Mouse (Mus musculus) hindbrain, postnatal 0 days (tissue): Measurements from ENCODE around the gene Ruvbl2. TPM values are rescaled to one million over a fixed set of nuclear protein-coding genes. Genes with fewer than 3 reads are reported as not detected.

Experiments used
- ATAC-seq: fragments of 200-750 bp; cut with Nextera tagmentation; 2 replicates; pipeline ENCODE4 v1.8.0; 2017; ENCODE audit warnings: mild to moderate bottlenecking, moderate TSS enrichment, moderate library complexity
- DNase-seq: peaks from one replicate; pipeline ENCODE4 v3.0.0-alpha.2; 2015; ENCODE audit warnings: low spot score
- H3K27ac ChIP-seq: fragments of 300-500 bp; sonication (generic); 2 replicates; pipeline ENCODE4 v1.5.1; 2014; ENCODE audit warnings: mild to moderate bottlenecking
- H3K27me3 ChIP-seq: fragments of 300-500 bp; sonication (generic); 2 replicates; pipeline ENCODE4 v1.6.1; 2014; ENCODE audit warnings: low read length, mixed read lengths; ENCODE audit not compliant: insufficient read depth
- H3K36me3 ChIP-seq: fragments of 300-500 bp; sonication (generic); 2 replicates; pipeline ENCODE4 v1.6.1; 2014; ENCODE audit warnings: low read length, mixed read lengths; ENCODE audit not compliant: insufficient read depth
- H3K4me1 ChIP-seq: fragments of 300-500 bp; sonication (generic); 2 replicates; pipeline ENCODE4 v1.6.1; 2014; ENCODE audit warnings: antibody characterized with exemption, low read length, mixed read lengths; ENCODE audit not compliant: insufficient read depth
- H3K4me2 ChIP-seq: fragments of 300-500 bp; sonication (generic); 2 replicates; pipeline ENCODE4 v1.6.1; 2014; ENCODE audit warnings: low read depth, mild to moderate bottlenecking, low read length, moderate library complexity, mixed read lengths
- H3K4me3 ChIP-seq: fragments of 300-500 bp; sonication (generic); 2 replicates; pipeline ENCODE4 v1.5.1; 2014; ENCODE audit warnings: low read length
- H3K9ac ChIP-seq: fragments of 300-500 bp; sonication (generic); replicated peaks from 2 replicates; pipeline ENCODE4 v1.6.1; 2014; ENCODE audit warnings: mild to moderate bottlenecking, low read length, moderate library complexity, mixed read lengths
- H3K9me3 ChIP-seq: fragments of 300-500 bp; sonication (generic); 2 replicates; pipeline ENCODE4 v1.6.1; 2016; ENCODE audit warnings: low read length, mixed read lengths
- CTCF ChIP-seq: IDR thresholded peaks from 2 replicates; pipeline ENCODE4 v1.5.1; 2016; ENCODE audit warnings: antibody characterized with exemption, control low read depth, low read depth
- WGBS: fragments of 180-500 bp; shearing (Covaris S2); extraction: QIAGEN DNeasy Blood & Tissue Kit; methylation state at CpG from one replicate; pipeline ENCODE4 v1.1.7; 2014; 5-methylcytosine and 5-hydroxymethylcytosine counted together
- polyA plus RNA-seq: library from polyadenylated mRNA; unstranded; fragments of >200 nt; fragmentation: Nextera tagmentation; extraction: Ambion mirVana; gene quantifications from 2 replicates; pipeline ENCODE4 v1.2.1, GENCODE M21; 2015
- total RNA-seq: library from RNA; depleted of rRNA; stranded (reverse); fragments of >200 nt; gene quantifications from 2 replicates; pipeline ENCODE4 v1.2.3, GENCODE M21; 2014

The Ruvbl2 gene
- total and polyA plus RNA-seq, 2 experiments from 2014 or later = 82.9 to 147 TPM

DNA sequence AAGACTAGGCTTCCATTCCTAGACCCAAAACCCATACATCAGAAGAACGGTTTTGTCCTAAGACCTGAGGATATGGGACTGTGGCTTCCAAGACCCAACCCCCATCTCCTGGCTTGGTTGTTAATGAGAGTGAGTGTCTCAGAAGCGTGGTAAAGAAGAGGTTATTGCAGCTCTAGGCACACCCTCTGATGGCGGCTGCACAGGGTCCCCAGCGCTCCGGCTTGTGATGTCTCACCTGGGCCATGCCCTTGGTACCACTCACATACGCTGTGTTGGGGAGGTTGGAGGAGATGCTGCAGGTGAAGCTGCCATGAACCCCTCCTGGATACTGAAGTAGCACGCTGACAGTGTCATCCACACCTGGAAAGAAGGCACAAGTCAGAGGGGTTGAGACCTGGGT lies 40.9 kb upstream of the Ruvbl2 start:
- no peak for TF ChIP-seq CTCF
- H3K36me3 ChIP-seq = no peaks in the 10 kb centered on the region
- no peak for ATAC-seq

DNA sequence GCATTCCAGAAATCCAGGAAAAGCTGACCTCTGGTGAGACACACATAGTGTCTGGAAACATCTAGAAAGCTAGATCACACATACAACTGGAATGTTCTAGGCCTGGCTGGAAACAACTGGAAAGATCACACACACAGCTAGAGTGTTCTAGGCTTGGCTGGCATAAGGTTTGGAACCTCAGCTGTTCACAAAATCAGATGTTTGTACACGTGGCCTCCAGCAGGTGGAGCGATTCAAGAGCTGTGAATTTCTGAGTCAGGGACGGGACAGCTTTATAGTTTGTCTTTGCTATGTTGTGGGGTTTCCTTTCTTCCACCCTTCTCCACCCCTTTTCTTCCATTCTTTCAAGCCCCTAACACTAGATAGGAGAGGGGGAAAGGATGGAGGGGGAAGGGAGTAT lies 39.1 kb upstream of the Ruvbl2 start:
- peak; percentile 88 for TF ChIP-seq CTCF
- Histone ChIP-seq H3K36me3 (no peaks in the 10 kb centered on the region), H3K27ac (no peak overlapping the region), H3K4me3 (no peak overlapping the region), H3K27me3 (no peaks in the 10 kb centered on the region), H3K9me3 (no peaks in the 10 kb centered on the region), H3K4me2 (no peak overlapping the region), H3K4me1 (no peaks in the 10 kb centered on the region), H3K9ac (no peak overlapping the region)
- ATAC-seq = peak; percentile 50; the same call in 1 of the 2 replicates
- 7% methylated on average over 3 of the region's 3 CpGs for WGBS
- peak; percentile 82 for DNase-seq

More for the DNA sequence above, 40.9 kb upstream of the Ruvbl2 start:
- H3K4me1 ChIP-seq = no peaks in the 10 kb centered on the region
- no peak overlapping the region for H3K4me2 ChIP-seq
- 96% methylated on average over 7 of the region's 7 CpGs for WGBS
- no peak overlapping the region for H3K27ac ChIP-seq
- no peak overlapping the region for H3K9ac ChIP-seq
- no peak for DNase-seq
- H3K4me3 ChIP-seq = no peak overlapping the region
- no peaks in the 10 kb centered on the region for H3K27me3 ChIP-seq
- no peaks in the 10 kb centered on the region for H3K9me3 ChIP-seq

DNA sequence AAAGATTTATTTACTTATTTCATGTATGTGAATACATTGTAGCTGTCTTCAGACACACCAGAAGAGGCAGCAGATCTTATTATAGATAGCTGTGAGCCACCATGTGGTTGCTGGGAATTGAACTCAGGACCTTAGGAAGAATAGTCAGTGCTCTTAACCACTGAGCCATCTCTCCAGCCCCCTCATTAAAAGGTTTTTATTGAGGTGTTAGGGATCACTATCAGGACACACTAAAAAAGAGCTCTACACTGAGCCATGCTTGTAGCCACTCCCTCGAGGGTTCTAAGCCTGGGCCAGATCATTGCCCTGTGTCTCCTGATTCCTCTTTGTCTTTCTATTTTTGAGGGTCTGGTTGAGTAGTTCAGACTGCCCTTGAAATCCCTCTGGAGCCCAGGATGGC lies 38.6 kb upstream of the Ruvbl2 start:
- no peaks in the 10 kb centered on the region for H3K4me1 ChIP-seq
- no peak overlapping the region for H3K4me2 ChIP-seq
- TF ChIP-seq CTCF = no peak
- ATAC-seq (no peak), DNase-seq (no peak)
- H3K36me3 ChIP-seq = no peaks in the 10 kb centered on the region
- H3K27me3 ChIP-seq = no peaks in the 10 kb centered on the region
- H3K4me3 ChIP-seq = no peak overlapping the region
- H3K27ac ChIP-seq = no peak overlapping the region
- H3K9ac ChIP-seq = no peak overlapping the region
- H3K9me3 ChIP-seq = no peaks in the 10 kb centered on the region
- WGBS = 52% methylated on average over 1 of the region's 1 CpGs

DNA sequence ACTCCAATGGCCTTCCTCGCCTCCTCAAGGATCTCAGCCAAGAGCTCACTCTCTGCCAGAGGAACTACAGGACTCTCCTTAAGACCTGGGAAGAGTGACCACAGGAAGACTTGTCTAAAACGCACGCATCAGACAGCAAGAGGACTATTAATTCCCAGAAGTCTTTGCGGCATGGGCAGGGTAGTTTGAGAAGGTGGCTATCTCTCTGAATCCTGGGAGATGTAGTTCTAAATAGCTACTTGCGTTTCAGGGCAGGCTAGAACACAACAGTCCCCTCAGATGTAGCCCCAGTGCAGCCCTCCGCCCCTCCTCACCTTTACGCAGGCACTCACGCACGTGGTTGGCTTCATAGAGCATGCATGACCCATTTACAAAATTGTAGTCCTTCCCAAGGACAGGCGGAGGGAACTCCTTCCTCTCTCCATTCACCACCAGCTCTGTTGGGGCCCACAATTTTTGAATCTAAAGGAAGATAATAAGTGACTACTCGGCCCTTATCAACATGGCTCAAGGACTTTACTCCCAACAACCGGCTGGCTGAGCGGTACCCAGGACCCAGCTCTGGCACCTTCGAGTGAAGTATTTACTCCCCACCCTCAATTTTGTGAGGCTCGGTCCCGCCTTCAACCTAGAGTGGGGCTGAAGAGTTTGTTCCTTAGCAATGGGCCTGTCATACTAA lies 37.5 kb upstream of the Ruvbl2 start:
- DNase-seq (peak; percentile 14), ATAC-seq (no peak)
- no peaks in the 10 kb centered on the region for H3K9me3 ChIP-seq
- H3K27ac ChIP-seq = no peak overlapping the region
- no peaks in the 10 kb centered on the region for H3K36me3 ChIP-seq
- no peak for TF ChIP-seq CTCF
- H3K4me1 ChIP-seq = no peaks in the 10 kb centered on the region
- peak overlapping the region; percentile 29; the same call in 1 of the 2 replicates for H3K4me2 ChIP-seq
- no peak overlapping the region for H3K9ac ChIP-seq
- no peaks in the 10 kb centered on the region for H3K27me3 ChIP-seq
- H3K4me3 ChIP-seq = no peak overlapping the region
- 75% methylated on average over 16 of the region's 16 CpGs for whole genome bisulfite sequencing

DNA sequence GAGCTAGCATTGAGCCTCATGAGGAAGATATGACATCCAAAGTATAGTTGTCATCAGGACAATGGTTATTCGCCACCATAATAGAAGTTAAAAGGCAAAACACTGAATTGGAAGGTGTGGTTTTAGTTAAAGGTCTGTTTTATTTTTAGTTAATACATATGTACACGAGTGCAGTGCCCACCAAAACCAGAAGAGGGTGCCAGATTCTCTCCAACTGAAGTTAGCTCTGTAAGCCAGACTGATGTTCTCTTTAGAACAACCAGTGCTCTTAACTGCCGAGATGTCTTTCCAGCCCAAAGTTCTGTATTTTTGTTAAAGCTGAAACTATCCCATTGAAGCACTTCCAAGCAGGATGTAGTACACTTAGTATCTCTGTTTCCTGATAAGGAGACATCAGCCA lies 33.0 kb upstream of the Ruvbl2 start:
- no peak overlapping the region for H3K27ac ChIP-seq
- no peaks in the 10 kb centered on the region for H3K9me3 ChIP-seq
- no peaks in the 10 kb centered on the region for H3K27me3 ChIP-seq
- no peak for ATAC-seq
- no peaks in the 10 kb centered on the region for H3K36me3 ChIP-seq
- no peak overlapping the region for H3K4me3 ChIP-seq
- H3K4me1 ChIP-seq = peaks cover 3% of the 10 kb centered on the region
- peak; percentile 89 for DNase-seq
- WGBS = 7% methylated on average over 3 of the region's 3 CpGs
- peak; percentile 80 for TF ChIP-seq CTCF
- H3K9ac ChIP-seq = no peak overlapping the region
- no peak overlapping the region for H3K4me2 ChIP-seq

DNA sequence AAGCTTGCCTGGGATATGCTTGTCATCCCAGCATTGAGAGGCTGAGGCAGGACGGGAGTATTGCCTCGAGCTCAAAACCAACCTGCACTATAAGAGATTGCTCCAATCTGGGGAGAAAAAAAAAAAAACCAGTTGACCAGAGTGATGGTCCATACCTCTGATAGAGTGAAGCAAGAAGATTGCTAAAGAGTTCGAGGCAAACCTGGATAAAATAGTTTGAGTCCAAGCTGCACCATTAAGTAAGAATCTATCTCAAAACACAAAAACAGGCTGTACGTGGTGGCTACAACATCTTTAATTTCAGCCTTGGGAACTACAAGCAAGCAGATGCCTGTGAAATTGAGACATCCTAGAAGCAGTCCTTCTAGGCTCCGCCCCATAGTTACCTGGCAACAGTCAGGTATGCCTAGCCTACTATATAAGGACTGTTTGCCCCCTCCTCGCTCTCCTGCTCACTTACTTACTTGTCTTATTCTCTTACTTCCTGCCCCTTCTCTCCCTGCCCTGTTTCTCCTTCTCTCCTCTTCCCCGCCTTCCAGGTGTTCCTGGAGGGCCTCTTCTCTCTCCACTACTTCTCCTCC lies 29.3 kb upstream of the Ruvbl2 start:
- H3K27ac ChIP-seq = no peak overlapping the region
- no peaks in the 10 kb centered on the region for H3K27me3 ChIP-seq
- WGBS = 37% methylated on average over 7 of the region's 7 CpGs
- H3K36me3 ChIP-seq = peaks cover 13% of the 10 kb centered on the region
- peak overlapping the region; percentile 81; the same call in 1 of the 2 replicates for H3K9ac ChIP-seq
- no peak for DNase-seq
- TF ChIP-seq CTCF = no peak
- H3K4me2 ChIP-seq = peak overlapping the region; percentile 93
- peaks cover 8% of the 10 kb centered on the region for H3K4me1 ChIP-seq
- no peak for ATAC-seq
- H3K9me3 ChIP-seq = no peaks in the 10 kb centered on the region
- peak overlapping the region; percentile 69 for H3K4me3 ChIP-seq
